Mouse (Mus musculus) erythroblast, adult 5-6 weeks (primary cell): ENCODE data around the gene Gm13212. TPM values are rescaled to one million over a fixed set of nuclear protein-coding genes. Genes with fewer than 3 reads are reported as not detected.
"Not testable (repeated sequence)": the region's sequence is repeated elsewhere in the genome, so short reads cannot be mapped to it uniquely, and the experiment has no call there.

Source experiments
- ATAC-seq: replicated peaks from 2 replicates; pipeline ENCODE4 v1.8.0; 2016; ENCODE audit warnings: moderate number of reproducible peaks, mild to moderate bottlenecking, moderate TSS enrichment, inconsistent platforms; ENCODE audit not compliant: poor library complexity, low FRiP score, severe bottlenecking
- total RNA-seq, 2 experiments: library from RNA; stranded (forward) in 1 of 2; stranded (reverse) in 1 of 2; fragments of 150-400 nt in 1 of 2; fragments of 200-764, 138-1000 nt in 1 of 2; gene quantifications; 2 replicates each; pipeline versions ENCODE4 v1.2.3 to v1.2.4; 2015 to 2017; ENCODE audit warnings: low replicate concordance in 2 of 2

Gm13212 gene
- total RNA-seq (2015; ENCODE audit: low replicate concordance): 4.6 and 5.2 TPM in 2 replicates
- total RNA-seq (2017; ENCODE audit: low replicate concordance): 0.70 and 1.8 TPM in 2 replicates

DNA sequence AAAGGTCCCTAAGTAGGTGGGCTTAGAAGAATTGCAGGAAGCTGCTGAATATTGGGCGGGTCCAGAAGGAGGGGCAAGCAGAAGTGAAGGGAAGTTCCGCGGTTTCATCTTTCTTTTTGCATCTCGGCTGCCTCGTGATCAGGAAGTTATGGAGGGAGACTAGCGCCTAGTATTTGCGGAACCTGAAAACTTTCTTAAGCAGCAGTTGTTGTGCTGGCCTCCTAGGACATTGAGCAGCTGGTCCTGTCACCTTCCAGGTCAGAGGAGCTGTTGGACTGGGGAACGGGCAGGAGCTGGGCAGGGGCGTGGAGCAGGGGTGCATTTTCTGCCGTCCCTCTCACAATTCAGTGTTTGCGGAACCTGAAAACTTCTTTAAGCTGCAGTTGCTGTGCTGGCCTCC, at the start of gene Gm13212:
Gene Gm13212 (plus strand): TSS at position 89 of the 400 bp plus-strand sequence.
- ATAC-seq: not testable (repeated sequence)

DNA sequence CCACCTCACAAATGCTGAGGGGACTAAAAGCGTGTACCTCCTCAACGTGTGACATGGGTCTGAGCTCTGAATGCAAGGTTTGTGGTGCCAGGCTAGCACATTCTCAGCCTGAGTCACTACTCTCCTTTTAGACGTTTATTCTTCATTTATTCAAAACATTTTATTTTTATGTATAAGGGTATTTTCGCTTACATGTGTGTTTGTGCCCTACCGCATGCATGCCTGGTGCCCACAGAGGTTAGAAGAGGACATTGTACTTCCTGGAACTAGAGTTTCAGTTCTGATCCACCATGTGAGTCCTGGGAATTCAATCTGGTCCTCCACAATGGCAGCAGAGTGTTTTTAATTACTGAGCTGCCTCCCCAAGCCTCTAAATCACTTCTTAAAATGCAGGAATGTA, 41.1 kb upstream of the Gm13212 start:
- not testable (repeated sequence) for ATAC-seq

DNA sequence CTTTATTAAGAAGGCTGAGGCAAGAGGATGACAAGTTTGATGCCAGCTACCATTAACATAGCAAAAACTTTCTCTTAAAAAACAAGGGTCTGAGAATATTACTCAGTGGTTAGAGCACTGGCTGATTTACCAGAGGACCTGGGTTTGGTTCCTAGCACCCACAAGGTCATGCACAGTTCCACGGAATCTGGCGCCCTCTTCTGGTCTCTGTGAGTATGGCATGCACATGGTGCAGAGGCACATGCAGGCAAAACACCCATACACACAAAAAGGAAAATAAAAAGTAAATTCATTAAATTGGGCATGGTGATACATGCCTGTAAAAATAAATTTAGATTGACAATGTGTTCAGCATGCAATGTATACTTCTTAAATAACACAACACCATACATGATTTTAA, 39.9 kb upstream of the Gm13212 start:
- not testable (repeated sequence) for ATAC-seq

DNA sequence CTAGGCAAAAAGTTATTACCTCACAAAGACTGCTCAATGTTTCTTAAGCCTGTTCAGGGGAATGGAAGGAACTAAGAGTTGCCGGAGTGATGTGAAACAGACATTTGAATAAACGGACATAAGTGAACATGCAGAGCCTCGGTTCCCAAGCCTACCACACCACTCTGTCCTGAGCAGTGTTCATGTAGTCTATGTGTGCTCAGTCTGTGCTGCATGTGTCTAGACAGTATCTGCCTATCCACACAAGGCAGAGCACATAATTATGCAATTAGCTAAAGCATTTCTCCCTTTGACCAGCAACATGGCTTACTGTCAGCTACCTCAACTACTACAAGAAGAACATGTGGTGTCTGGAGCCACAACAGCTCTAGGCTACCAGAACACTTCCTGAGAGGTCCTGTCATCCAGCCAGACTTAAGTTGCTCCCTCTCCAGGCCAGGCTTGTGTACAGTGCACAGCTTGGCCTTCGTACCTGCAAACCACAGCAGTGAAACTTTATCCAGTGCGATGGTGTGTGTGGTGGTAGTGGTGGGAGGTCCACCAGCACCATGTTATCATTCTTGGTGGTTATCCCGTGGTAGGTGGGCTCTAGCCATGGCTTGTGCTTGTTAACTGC, 39.1 kb upstream of the Gm13212 start:
- ATAC-seq: not testable (repeated sequence)

DNA sequence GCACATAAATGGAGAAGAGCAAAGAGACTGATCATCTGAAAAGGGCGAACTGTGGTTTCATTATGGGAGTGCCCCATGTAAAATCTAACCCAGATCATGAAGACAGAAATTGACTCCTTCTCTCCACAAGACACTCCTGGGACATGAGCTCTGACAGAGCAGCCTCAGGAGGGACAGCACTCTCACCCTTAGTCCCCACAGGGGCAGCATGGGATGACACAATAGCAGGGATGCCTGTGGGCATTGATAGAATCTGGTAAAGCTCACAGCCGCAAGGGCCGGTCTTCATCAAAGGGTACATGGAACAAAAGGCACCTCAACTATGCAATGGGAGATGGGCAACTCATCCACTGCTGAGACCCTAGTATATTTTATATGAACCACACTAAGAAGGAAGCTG, 38.5 kb upstream of the Gm13212 start:
- not testable (repeated sequence) for ATAC-seq

DNA sequence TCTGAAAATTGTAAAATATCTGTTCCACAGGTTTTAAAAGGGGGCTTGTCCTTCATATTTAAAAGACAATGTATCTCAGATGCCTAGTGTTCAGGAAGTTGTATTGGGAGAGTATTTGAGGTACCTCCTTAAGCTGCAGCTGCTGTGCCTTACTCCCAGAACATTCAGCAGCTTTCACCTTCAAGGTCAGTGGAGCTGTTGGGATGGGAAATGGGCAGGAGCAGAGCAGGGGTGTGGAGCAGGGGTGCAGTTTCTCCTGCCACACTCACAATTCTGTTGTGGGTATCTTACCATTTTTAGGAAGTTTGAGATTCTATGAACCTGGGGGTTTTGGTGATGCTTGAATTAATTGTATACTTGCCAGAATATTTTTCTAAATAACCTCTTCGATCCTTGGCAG, 28.3 kb upstream of the Gm13212 start:
- no peak for ATAC-seq

DNA sequence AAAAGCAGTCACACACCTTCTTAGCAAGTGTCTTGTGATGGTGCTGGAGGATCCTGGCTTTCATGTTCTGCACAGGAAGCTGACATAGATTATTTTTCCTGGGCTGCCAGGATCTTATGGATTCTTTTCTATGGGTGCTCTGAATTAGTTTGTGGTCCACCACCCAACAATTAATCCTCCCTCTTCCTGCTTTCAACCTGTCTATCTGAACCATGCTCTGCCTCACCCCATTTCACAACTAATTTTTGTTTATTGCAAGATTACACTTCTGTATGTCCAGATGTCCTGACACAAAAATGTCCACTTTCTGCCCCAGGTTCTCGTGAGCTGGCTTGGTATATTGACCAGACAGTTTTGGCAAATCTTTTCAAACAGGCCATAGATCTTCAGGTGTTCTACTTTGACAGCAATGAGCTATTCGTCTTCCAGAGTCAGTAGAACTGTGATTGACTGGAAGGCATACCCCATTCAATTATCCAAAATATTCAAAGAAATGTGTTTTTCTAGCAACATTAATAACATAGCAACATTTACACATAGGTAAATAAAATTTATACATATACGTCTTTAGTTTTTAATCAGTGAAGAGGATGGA, 25.4 kb upstream of the Gm13212 start:
- no peak for ATAC-seq

DNA sequence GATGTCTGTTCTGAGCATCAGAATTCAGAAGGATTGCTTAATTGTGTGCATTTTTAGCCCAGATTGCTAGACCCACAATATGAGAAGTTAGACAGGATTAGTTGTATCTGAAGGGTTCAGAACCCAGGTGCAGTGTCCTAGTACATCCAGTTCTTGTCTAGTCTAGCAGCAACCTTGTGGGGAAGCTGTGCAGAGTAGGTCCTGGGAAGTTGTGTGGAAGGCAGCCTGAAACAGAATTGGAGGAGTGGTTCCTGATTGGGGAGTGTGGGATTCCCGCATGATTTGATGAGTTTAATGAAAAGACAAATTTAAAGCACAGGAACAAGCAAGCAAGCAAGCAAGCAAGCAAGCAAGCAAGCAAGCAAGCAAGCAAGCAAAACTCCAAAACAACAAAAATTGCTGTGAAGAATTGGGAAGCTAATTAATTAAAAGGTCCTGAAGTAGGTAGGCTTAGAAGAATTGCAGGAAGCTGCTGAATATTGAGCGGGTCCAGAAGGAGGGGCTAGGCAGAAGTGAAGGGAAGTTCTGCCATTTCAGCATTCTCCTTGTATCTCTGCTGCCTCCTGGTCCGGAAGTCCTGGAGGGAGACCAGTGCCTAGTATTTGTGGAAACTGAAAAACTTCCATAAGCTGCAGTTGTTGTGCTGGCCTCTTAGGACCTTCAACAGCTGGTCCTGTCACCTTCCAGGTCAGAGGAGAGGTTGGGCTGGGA, 20.7 kb upstream of the Gm13212 start:
- no peak for ATAC-seq

DNA sequence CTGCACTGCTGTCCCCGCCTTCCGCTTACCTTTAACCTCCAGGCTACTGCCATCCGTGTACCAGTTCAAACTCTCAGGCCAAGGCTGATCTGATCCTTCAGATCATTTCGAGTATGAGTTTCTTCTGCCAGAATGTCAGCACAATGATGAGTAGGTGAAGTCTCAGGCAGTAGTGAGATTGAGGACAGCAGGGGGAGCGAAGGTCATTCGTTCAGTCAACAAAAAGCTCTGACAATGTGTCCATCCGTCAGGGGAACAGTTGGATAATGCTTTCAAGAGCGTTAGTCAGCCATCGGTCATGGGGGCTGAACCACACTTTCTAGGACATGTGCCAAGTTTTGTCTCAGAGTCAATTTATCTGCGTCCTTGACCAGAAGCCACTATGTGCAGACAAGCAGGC, 14.5 kb upstream of the Gm13212 start:
- not testable (repeated sequence) for ATAC-seq

DNA sequence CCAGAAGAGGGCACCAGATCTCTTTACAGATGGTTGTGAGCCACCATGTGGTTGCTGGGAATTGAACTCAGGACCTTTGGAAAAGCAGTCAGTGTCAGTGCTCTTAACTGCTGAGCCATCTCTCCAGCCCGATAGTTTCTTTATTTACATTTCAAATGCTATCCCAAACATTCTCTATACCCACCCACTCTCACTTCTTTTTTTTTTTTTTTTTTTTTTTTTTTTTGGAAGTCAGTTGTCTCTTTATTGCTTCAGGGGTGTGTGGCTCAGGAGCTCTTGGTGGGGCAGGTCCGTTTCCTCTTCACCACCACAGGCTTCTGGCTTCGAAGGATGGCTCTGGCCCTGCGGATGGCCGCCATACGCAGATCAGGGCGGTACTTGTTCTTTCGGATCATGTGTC, 8.3 kb upstream of the Gm13212 start:
- not testable (repeated sequence) for ATAC-seq

DNA sequence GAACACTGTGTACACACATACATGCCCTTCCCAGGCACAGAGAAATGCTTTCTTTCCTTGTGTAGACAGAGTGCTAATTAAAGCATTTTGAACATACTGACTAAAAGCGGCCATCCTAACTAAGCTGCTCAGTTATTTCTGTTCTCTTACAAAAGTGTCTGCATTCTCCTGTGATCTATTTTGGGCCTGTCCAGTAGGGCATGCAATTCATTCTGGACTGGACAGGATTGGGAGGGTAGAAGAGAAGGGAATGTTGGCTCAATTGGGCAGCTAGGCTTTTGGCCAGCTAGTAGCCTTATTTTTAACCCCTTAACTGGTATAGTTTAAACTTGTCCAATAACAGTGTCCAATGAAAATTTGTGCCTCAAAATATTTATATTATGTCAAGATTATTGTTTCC, 4.6 kb upstream of the Gm13212 start:
- ATAC-seq: not testable (repeated sequence)

DNA sequence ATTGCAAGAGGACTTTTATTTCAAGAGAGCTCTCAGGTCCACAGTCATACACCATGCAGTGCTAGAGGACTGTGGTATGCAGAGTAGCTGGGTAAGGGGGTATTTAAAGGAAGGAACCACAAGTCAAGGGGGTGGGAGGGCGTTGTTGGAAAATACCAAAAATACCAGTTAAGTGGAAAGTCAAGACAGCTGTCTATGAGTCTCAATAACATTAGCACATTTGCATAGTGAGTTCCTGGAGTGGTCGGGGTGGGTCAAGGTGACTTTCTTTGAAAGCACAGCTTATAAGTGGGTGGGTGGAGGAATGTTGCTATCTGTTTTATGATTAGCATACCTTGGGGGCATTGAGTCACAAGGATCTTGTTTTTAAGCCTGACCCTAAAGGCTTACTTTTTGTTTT, 1.1 kb downstream of the Gm13212 start:
- not testable (repeated sequence) for ATAC-seq

DNA sequence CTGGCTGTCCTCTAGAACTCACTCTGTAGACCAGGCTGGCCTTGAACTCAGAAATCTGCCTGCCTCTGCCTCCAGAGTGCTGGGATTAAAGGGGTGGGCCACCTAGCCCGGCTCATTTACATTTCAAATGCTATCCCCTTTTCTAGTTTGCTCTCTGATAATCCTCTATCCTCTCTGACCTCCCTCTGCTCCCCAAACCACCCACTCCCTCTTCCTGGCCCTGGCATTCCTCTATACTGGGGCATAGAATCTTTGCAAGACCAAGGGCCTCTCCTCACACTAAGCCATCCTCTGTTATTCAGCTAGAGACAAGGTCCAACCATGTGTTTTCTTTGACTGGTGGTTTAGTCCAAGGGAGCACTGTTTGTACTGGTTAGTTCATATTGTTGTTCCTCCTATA, 9.2 kb downstream of the Gm13212 start:
- ATAC-seq: not testable (repeated sequence)

DNA sequence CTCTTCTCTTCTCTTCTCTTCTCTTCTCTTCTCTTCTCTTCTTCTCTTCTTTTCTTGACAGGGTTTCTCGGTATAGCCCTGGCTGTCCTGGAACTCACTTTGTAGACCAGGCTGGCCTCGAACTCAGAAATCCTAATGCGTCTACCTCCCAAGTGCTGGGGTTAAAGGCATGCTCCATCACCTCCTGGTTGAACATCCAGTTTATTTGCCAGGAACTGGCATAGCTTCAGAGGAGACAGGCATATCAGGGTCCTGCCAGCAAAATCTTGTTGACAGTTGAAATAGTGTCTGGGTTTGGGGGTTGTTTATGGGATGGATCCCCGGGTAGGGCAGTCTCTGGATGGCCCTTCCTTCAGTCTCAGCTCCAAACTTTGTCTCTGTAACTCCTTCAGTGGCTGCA, 9.8 kb downstream of the Gm13212 start:
- not testable (repeated sequence) for ATAC-seq

DNA sequence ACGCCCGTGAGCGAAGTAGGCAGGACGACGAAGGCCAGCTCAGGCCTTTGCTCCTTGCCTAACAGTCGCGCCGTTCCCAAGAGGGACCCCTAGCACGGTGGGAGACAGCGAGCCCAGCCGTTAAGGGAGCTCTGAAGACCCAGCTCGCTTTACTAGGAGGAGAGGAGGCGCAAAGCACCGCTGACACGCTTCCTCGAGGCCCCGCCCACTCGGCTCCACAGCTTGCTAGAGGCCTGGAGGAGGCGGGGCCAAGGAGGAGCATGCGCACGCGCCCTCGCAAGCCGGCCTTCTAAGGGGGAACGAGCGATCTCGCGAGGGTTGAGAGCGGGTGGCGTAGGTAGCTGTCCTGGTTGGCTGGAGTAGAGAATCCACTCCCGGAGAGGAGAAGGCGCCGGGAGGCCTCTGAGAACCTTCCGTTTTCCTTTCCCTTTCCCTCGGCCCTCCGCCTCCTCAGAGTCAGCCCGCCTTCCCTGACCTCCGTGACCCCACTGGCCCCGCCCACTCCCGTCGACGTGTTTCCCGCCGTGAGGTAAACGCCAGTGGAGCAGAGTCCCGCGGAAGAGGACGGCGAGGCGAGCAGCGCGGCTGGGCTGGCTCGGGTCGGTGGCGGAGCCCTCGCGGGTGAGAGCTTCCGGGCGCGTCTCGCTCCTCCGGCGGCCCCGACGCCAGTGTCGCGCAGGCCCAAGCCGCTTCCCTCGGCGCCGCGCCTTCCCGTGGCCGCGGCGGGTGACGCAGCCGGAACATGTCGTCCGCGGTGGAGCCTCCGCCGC, 55.6 kb downstream of the Gm13212 start:
- not testable (repeated sequence) for ATAC-seq

DNA sequence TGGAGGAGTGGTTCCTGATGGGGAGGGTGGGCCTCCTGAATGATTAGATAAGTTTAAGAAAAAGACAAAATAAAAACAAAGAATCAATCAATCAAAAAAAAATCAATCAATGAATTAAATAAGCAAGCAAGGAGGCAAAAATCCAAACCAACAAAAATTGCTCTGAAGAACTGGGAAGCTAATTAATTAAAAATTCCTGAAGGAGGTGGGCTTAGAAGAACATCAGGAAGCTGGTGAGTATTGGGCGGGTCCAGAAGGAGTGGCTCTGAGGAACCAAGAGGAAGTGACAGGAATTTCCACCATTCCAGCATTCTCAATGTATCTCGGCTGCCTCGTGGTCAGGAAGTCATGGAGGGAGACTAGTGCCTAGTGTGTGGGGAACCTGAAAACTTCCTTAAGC, 85.4 kb downstream of the Gm13212 start, which contains the start of gene Zfp980:
Gene Zfp980 (plus strand): TSS at position 301 of the 400 bp plus-strand sequence.
- not testable (repeated sequence) for ATAC-seq

DNA sequence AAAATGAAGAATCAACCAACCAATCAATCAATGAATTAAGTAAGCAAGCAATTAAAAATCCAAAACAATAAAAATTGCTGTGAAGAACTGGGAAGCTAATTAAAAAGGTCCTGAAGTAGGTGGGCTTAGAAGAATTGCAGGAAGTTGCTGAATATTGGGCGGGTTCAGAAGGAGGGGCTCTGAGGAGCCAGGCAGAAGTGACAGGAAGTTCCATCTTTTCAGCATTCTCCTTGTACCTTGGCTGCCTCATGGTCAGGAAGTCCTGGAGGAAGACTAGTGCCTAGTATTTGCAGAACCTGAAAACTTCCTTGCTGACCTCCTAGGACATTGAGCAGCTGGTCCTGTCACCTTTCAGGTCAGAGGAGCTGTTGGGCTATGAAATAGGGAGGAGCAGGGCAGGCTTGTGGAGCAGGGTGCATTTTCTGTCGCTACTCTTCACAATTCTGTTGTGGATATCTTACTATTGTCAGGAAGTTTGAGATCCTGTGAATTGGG, 89.4 kb downstream of the Gm13212 start:
- ATAC-seq: not testable (repeated sequence)
